Mouse (Mus musculus) hindbrain, embryonic 15.5 days (tissue): ENCODE measurements around the gene Gm11111. TPM values are rescaled to one million over a fixed set of nuclear protein-coding genes. Genes with fewer than 3 reads are reported as not detected.

Source experiments
- ATAC-seq: fragments of 200-750 bp; cut with Nextera tagmentation; 2 replicates; pipeline ENCODE4 v1.8.0; 2017; ENCODE audit warnings: low read depth, moderate number of reproducible peaks, moderate TSS enrichment; ENCODE audit not compliant: low FRiP score
- H3K27ac ChIP-seq: fragments of 300-500 bp; sonication (generic); replicated peaks from 2 replicates; pipeline ENCODE4 v1.5.1; 2015; ENCODE audit warnings: mild to moderate bottlenecking, inconsistent platforms
- H3K27me3 ChIP-seq: fragments of 300-500 bp; sonication (generic); 2 replicates; pipeline ENCODE4 v1.6.1; 2015; ENCODE audit warnings: control low read depth, inconsistent platforms
- H3K36me3 ChIP-seq: fragments of 300-500 bp; sonication (generic); 2 replicates; pipeline ENCODE4 v1.6.1; 2015; ENCODE audit warnings: control low read depth, inconsistent platforms
- H3K4me1 ChIP-seq: fragments of 300-500 bp; sonication (generic); replicated peaks from 2 replicates; pipeline ENCODE4 v1.6.1; 2015; ENCODE audit warnings: control low read depth, inconsistent platforms
- H3K4me2 ChIP-seq: fragments of 300-500 bp; sonication (generic); 2 replicates; pipeline ENCODE4 v1.6.1; 2015; ENCODE audit warnings: moderate library complexity, mild to moderate bottlenecking, inconsistent platforms
- H3K4me3 ChIP-seq: fragments of 300-500 bp; sonication (generic); 2 replicates; pipeline ENCODE4 v1.5.1; 2015; ENCODE audit warnings: mild to moderate bottlenecking, inconsistent platforms
- H3K9ac ChIP-seq: fragments of 300-500 bp; sonication (generic); 2 replicates; pipeline ENCODE4 v1.6.1; 2015; ENCODE audit warnings: inconsistent platforms
- H3K9me3 ChIP-seq: fragments of 300-500 bp; sonication (generic); 2 replicates; pipeline ENCODE4 v1.6.1; 2016; ENCODE audit warnings: control low read depth, inconsistent platforms
- WGBS: fragments of 180-500 bp; shearing (Covaris S2); methylation state at CpG from one replicate; pipeline ENCODE4 v1.1.7; 2015; 5-methylcytosine and 5-hydroxymethylcytosine counted together
- polyA plus RNA-seq: library from polyadenylated mRNA; unstranded; fragments of >200 nt; fragmentation: Nextera tagmentation; extraction: Ambion mirVana; gene quantifications from 2 replicates; pipeline ENCODE4 v1.2.1, GENCODE M21; 2015

Gene Gm11111
- not detected in 2 replicates for polyA plus RNA-seq

- Histone ChIP-seq H3K9me3 (no peaks in the 10 kb centered on the region), H3K4me3 (no peak within 1 kb of the TSS), H3K27me3 (no peaks in the 10 kb centered on the region), H3K4me1 (no peaks in the 10 kb centered on the region), H3K36me3 (no peaks in the 10 kb centered on the region), H3K27ac (no peak within 1 kb of the TSS), H3K4me2 (no peak within 1 kb of the TSS), H3K9ac (no peak within 1 kb of the TSS)
- no peak for ATAC-seq
These were observed at the start of gene Gm11111 for GRCm38 (mm10) chr5:98552395-98552794. Gene Gm11111 (plus strand): TSS chr5:98552695.

DNA sequence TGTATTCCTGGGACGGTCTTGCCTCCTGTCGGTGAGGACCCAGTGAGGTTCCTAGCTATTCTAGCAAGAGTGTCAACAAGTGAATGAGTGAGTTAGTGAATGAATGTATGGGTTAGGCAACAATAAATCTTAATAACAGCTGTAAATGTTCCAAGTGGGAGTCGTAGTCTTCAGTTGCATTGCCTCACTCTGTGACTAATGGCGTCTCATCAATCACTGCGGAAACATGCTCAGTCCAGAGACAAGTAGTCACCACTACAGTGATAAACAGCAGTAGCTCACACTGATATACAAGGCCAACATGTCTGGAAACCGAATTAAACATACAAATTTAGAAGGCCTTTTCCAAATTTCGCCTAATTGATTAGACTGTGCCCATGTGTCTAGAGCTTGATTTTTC is 36.3 kb upstream of the Gm11111 start:
- no peaks in the 10 kb centered on the region for H3K36me3 ChIP-seq
- H3K9me3 ChIP-seq = no peaks in the 10 kb centered on the region
- ATAC-seq = no peak
- no peaks in the 10 kb centered on the region for H3K4me1 ChIP-seq
- no peak overlapping the region for H3K4me2 ChIP-seq
- H3K4me3 ChIP-seq = no peak overlapping the region
- no peak overlapping the region for H3K27ac ChIP-seq
- no peak overlapping the region for H3K9ac ChIP-seq
- H3K27me3 ChIP-seq = no peaks in the 10 kb centered on the region
- 70% methylated on average over 7 of the region's 7 CpGs for WGBS

DNA sequence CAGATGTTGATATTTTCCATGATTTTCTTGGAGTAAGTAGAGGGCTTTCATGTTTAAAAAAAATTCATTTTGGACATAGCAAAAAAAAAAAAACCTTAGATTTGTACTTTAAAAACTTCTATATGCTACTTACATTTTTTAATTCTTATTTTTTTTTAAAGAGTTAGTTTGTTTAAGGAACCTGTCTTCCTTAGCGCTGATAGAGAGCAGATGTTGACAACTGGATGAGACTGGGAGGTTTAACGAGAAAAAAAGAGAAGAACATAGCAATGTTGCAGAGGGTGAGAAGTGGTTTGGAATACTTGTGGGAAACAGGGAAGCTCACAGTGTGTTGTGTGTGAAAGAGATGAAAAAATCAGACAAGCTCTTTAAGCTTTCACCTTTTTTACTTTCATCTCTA is 32.4 kb upstream of the Gm11111 start:
- Histone ChIP-seq H3K27ac (no peak overlapping the region), H3K9me3 (no peaks in the 10 kb centered on the region), H3K9ac (no peak overlapping the region), H3K4me3 (no peak overlapping the region), H3K36me3 (no peaks in the 10 kb centered on the region), H3K4me1 (no peaks in the 10 kb centered on the region), H3K27me3 (no peaks in the 10 kb centered on the region), H3K4me2 (no peak overlapping the region)
- ATAC-seq = no peak
- WGBS = 90% methylated on average over 2 of the region's 2 CpGs

DNA sequence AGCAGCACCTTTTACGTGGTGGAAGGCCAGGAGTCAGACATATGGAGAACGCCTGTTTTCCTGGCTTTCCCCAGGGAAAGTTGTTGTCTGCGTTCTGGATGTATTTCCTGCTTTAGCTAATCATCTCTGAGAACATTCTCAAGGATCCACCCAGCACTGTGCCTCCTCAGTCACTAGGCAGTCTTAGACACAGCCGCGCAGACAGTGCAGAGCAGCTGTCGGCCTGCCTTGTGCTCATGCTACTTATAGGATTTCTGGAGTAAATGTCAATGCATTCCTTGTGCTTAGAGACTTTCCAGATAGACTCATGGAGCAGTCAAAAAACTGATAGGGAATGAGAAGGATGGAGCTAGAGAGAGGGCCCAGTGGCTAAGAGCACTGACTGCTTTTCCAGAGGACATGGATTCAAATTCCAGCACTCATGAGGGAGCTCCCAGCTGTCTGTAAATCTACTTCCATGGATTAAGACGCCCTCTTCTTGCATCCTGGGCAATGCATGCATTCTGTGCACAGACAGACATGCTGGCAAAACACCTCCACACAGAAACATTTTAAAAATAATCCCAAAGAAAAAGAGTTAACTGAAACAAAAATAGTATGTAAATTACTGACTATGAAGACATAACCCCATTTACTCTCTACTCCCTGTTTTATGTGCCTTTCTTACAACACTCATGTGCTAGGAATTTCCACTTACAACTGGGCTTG is 30.1 kb upstream of the Gm11111 start:
- no peak for ATAC-seq
- Histone ChIP-seq H3K27me3 (no peaks in the 10 kb centered on the region), H3K36me3 (no peaks in the 10 kb centered on the region), H3K4me3 (no peak overlapping the region), H3K4me2 (no peak overlapping the region), H3K4me1 (no peaks in the 10 kb centered on the region), H3K27ac (no peak overlapping the region), H3K9me3 (no peaks in the 10 kb centered on the region), H3K9ac (no peak overlapping the region)
- 93% methylated on average over 7 of the region's 7 CpGs for WGBS

- no peak overlapping the region for H3K4me3 ChIP-seq
- H3K27ac ChIP-seq = no peak overlapping the region
- no peak for ATAC-seq
- H3K9me3 ChIP-seq = no peaks in the 10 kb centered on the region
- H3K4me1 ChIP-seq = no peaks in the 10 kb centered on the region
- no peaks in the 10 kb centered on the region for H3K27me3 ChIP-seq
- no peak overlapping the region for H3K9ac ChIP-seq
- 80% methylated on average over 7 of the region's 7 CpGs for WGBS
- H3K36me3 ChIP-seq = no peaks in the 10 kb centered on the region
- H3K4me2 ChIP-seq = no peak overlapping the region
These were observed 29.4 kb upstream of the Gm11111 start for GRCm38 (mm10) chr5:98523050-98523449.

GRCm38 (mm10) chr5:98523783-98524182 is 28.7 kb upstream of the Gm11111 start:
- H3K4me3 ChIP-seq = no peak overlapping the region
- H3K4me2 ChIP-seq = no peak overlapping the region
- H3K9ac ChIP-seq = no peak overlapping the region
- 94% methylated on average over 1 of the region's 1 CpGs for WGBS
- ATAC-seq = no peak
- H3K36me3 ChIP-seq = no peaks in the 10 kb centered on the region
- no peaks in the 10 kb centered on the region for H3K4me1 ChIP-seq
- H3K27me3 ChIP-seq = no peaks in the 10 kb centered on the region
- no peaks in the 10 kb centered on the region for H3K9me3 ChIP-seq
- H3K27ac ChIP-seq = no peak overlapping the region

DNA sequence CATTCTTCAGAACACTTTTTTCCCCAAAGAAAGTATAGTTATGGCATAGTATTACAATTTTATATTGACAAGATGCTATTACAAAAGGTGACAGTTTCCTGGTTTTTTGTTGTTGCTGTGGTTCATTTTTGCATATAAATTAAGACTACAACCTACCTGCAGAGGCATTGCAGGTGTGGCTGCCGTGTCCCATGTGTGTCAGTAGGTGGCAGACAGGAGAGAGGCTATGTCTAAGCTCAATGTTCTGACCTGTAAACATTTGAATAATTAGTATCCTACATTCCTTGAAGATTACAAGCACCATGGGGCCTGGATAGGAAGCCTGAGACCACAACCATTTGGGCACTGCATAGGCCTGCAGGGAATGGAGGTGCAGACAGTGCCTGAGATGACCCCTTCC is 11.2 kb upstream of the Gm11111 start:
- Histone ChIP-seq H3K27ac (no peak overlapping the region), H3K9ac (no peak overlapping the region), H3K4me2 (no peak overlapping the region), H3K27me3 (no peaks in the 10 kb centered on the region), H3K36me3 (no peaks in the 10 kb centered on the region), H3K9me3 (no peaks in the 10 kb centered on the region), H3K4me1 (no peaks in the 10 kb centered on the region), H3K4me3 (no peak overlapping the region)
- 91% methylated on average over 1 of the region's 1 CpGs for WGBS
- no peak for ATAC-seq

GRCm38 (mm10) chr5:98550285-98550684 is 2.2 kb upstream of the Gm11111 start:
- no peak for ATAC-seq
- 61% methylated on average over 5 of the region's 5 CpGs for WGBS
- H3K4me3 ChIP-seq = no peak overlapping the region

GRCm38 (mm10) chr5:98550873-98551272 is 1.6 kb upstream of the Gm11111 start:
- no peak overlapping the region for H3K9ac ChIP-seq
- no peaks in the 10 kb centered on the region for H3K36me3 ChIP-seq
- 96% methylated on average over 1 of the region's 1 CpGs for WGBS

More at GRCm38 (mm10) chr5:98550285-98550684, 2.2 kb upstream of the Gm11111 start:
- H3K27ac ChIP-seq = no peak overlapping the region
- H3K9me3 ChIP-seq = no peaks in the 10 kb centered on the region
- no peaks in the 10 kb centered on the region for H3K27me3 ChIP-seq
- no peaks in the 10 kb centered on the region for H3K4me1 ChIP-seq
- no peak overlapping the region for H3K4me2 ChIP-seq
- no peak overlapping the region for H3K9ac ChIP-seq
- no peaks in the 10 kb centered on the region for H3K36me3 ChIP-seq

GRCm38 (mm10) chr5:98552811-98553601 is 511 bp downstream of the Gm11111 start:
- Histone ChIP-seq H3K9ac (no peak overlapping the region), H3K27ac (no peak overlapping the region), H3K36me3 (no peaks in the 10 kb centered on the region), H3K4me3 (no peak overlapping the region), H3K9me3 (no peaks in the 10 kb centered on the region), H3K4me1 (no peaks in the 10 kb centered on the region), H3K4me2 (no peak overlapping the region), H3K27me3 (no peaks in the 10 kb centered on the region)
- no peak for ATAC-seq
- WGBS = 70% methylated on average over 7 of the region's 7 CpGs

More at GRCm38 (mm10) chr5:98550873-98551272, 1.6 kb upstream of the Gm11111 start:
- H3K4me3 ChIP-seq = no peak overlapping the region
- no peak for ATAC-seq
- no peak overlapping the region for H3K4me2 ChIP-seq
- H3K4me1 ChIP-seq = no peaks in the 10 kb centered on the region
- no peaks in the 10 kb centered on the region for H3K9me3 ChIP-seq
- H3K27me3 ChIP-seq = no peaks in the 10 kb centered on the region
- no peak overlapping the region for H3K27ac ChIP-seq

GRCm38 (mm10) chr5:98561301-98561700 is 8.8 kb downstream of the Gm11111 start:
- ATAC-seq = no peak
- H3K4me1 ChIP-seq = no peaks in the 10 kb centered on the region
- H3K27me3 ChIP-seq = no peaks in the 10 kb centered on the region
- no peak overlapping the region for H3K4me3 ChIP-seq
- no peak overlapping the region for H3K9ac ChIP-seq
- H3K36me3 ChIP-seq = no peaks in the 10 kb centered on the region
- no peak overlapping the region for H3K4me2 ChIP-seq
- H3K9me3 ChIP-seq = no peaks in the 10 kb centered on the region
- WGBS = 20% methylated on average over 4 of the region's 4 CpGs
- no peak overlapping the region for H3K27ac ChIP-seq

DNA sequence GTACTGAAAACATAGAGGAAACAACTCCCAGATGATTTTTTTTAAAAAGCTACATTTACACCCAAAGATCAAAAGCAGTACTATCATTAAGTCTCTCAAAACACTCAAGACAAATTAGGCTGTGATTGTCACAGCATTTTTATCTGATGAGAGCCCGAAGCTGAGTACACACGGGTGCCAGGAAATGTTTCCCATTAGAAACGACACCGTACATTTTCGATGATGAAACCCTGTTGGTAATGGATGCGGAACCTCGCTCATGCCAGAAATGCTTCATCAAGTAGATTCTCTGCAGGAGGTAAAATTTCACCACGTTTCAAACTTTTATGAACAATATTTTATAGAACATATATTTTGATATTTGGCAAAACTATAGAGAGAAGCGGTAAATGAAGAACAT is 10.3 kb downstream of the Gm11111 start:
- no peak overlapping the region for H3K27ac ChIP-seq
- no peak overlapping the region for H3K4me3 ChIP-seq
- no peaks in the 10 kb centered on the region for H3K9me3 ChIP-seq
- H3K9ac ChIP-seq = no peak overlapping the region
- H3K27me3 ChIP-seq = no peaks in the 10 kb centered on the region
- no peaks in the 10 kb centered on the region for H3K4me1 ChIP-seq
- ATAC-seq = no peak
- 78% methylated on average over 9 of the region's 9 CpGs for WGBS
- H3K36me3 ChIP-seq = no peaks in the 10 kb centered on the region
- H3K4me2 ChIP-seq = no peak overlapping the region
